Comparison of ENCODE assay signal across 11 mouse cellular contexts in genomic region chr1:128821991-128822390, GRCm38 (mm10).
"Had no signal": no experiment of that assay in that cellular context is flagged by ENCODE, and none has a peak within 500 bp of the region (broad histone marks: within the 10 kb centered on the region; RNA-seq: fewer than 3 reads in every experiment).

No protein-coding gene starts in this region.

- H3K27ac ChIP-seq: limb, embryonic 12.5 days; liver, embryonic 13.5 days; macrophage; midbrain, embryonic 13.5 days; stomach, postnatal 0 days had no signal

- ATAC-seq: liver, postnatal 0 days; midbrain, embryonic 13.5 days had no signal

- H3K36me3 ChIP-seq: limb, embryonic 12.5 days; liver, embryonic 13.5 days; midbrain, embryonic 13.5 days had no signal

- DNase-seq: kidney, adult 11 months; kidney, postnatal 14 days; liver; liver, embryonic 13.5 days; liver, postnatal 0 days; thymus, postnatal 4 days had no signal

- H3K9me3 ChIP-seq: liver, embryonic 13.5 days had no signal

- H3K4me3 ChIP-seq: limb, embryonic 12.5 days; liver, embryonic 13.5 days; megakaryocyte, embryonic 14.5 days; midbrain, embryonic 13.5 days had no signal

- H3K9ac ChIP-seq: limb, embryonic 12.5 days; liver, embryonic 13.5 days; liver, postnatal 0 days; midbrain, embryonic 13.5 days had no signal

- H3K27me3 ChIP-seq: limb, embryonic 12.5 days; liver, embryonic 13.5 days; midbrain, embryonic 13.5 days had no signal

- H3K4me1 ChIP-seq: liver, embryonic 13.5 days had no signal

- H3K4me2 ChIP-seq: limb, embryonic 12.5 days; liver, embryonic 13.5 days; midbrain, embryonic 13.5 days had no signal
